Mouse (Mus musculus) liver, adult 2 months (tissue): ENCODE results near the gene Taf1a. TPM values are rescaled to one million over a fixed set of nuclear protein-coding genes. Genes with fewer than 3 reads are reported as not detected.

Experiments used
- DNase-seq: peaks from one replicate; pipeline ENCODE4 v3.0.0-alpha.2; 2011; ENCODE audit warnings: low read depth, low spot score; ENCODE audit errors: extremely low read depth
- H3K27ac ChIP-seq: fragments of 200-500 bp; replicated peaks from 2 replicates; pipeline ENCODE4 v1.5.1; 2012; ENCODE audit warnings: low read depth, mild to moderate bottlenecking, control low read depth, inconsistent platforms, low read length; ENCODE audit not compliant: insufficient read depth
- H3K27me3 ChIP-seq: fragments of 200-500 bp; 2 replicates; pipeline ENCODE4 v1.6.1; 2012; ENCODE audit warnings: mild to moderate bottlenecking, moderate library complexity, low read length, inconsistent platforms; ENCODE audit not compliant: control insufficient read depth, insufficient read depth
- H3K36me3 ChIP-seq: fragments of 200-500 bp; 2 replicates; pipeline ENCODE4 v1.6.1; 2012; ENCODE audit warnings: low read length, inconsistent platforms; ENCODE audit not compliant: control insufficient read depth, insufficient read depth
- H3K4me1 ChIP-seq: fragments of 200-500 bp; 2 replicates; pipeline ENCODE4 v1.6.1; 2011; ENCODE audit warnings: low read length; ENCODE audit not compliant: control insufficient read depth, insufficient read depth
- H3K4me3 ChIP-seq: fragments of 200-500 bp; 2 replicates; pipeline ENCODE4 v1.5.1; 2011; ENCODE audit warnings: low read depth, mild to moderate bottlenecking, control low read depth, low read length, moderate library complexity; ENCODE audit not compliant: insufficient read depth
- H3K79me2 ChIP-seq: fragments of 200-500 bp; 2 replicates; pipeline ENCODE4 v1.6.1; 2012; ENCODE audit warnings: inconsistent platforms, mild to moderate bottlenecking, low read length, moderate library complexity; ENCODE audit not compliant: control insufficient read depth, insufficient read depth
- H3K9ac ChIP-seq: fragments of 200-500 bp; 2 replicates; pipeline ENCODE4 v1.6.1; 2012; ENCODE audit warnings: low read depth, mild to moderate bottlenecking, control low read depth, inconsistent platforms, low read length
- CTCF ChIP-seq: fragments of 200-500 bp; IDR thresholded peaks from 2 replicates; pipeline ENCODE4 v1.5.1; 2011; ENCODE audit warnings: low read depth, low read length, control low read depth
- POLR2A ChIP-seq: fragments of 200-500 bp; IDR thresholded peaks from 2 replicates; pipeline ENCODE4 v1.6.1; 2011; ENCODE audit warnings: low read length, control low read depth; ENCODE audit not compliant: insufficient read depth; ENCODE audit errors: extremely low read depth
- WGBS: fragments of 180-500 bp; shearing (Covaris S2); methylation state at CpG from one replicate; pipeline ENCODE4 v1.1.7; 2018; 5-methylcytosine and 5-hydroxymethylcytosine counted together
- polyA plus RNA-seq: library from polyadenylated mRNA; depleted of rRNA; stranded (reverse); fragments of >200 nt; gene quantifications from 2 replicates; pipeline ENCODE4 v1.2.3, GENCODE M21; 2012; rRNA removed
- total RNA-seq: library from RNA; depleted of rRNA; stranded (reverse); fragments of >200 nt; gene quantifications from 2 replicates; pipeline ENCODE4 v1.2.3, GENCODE M21; 2014; rRNA removed

Gene Taf1a
- total and polyA plus RNA-seq, 2 experiments, result 3.3 to 7.7 TPM

GRCm38 (mm10) chr1:183453066-183453465 lies 64.3 kb downstream of the Taf1a start:
- no peaks in the 10 kb centered on the region for H3K4me1 ChIP-seq
- no peaks in the 10 kb centered on the region for H3K79me2 ChIP-seq
- no peak overlapping the region for H3K4me3 ChIP-seq
- DNase-seq, result no peak
- H3K36me3 ChIP-seq, result no peaks in the 10 kb centered on the region
- WGBS, result 54% methylated on average over 3 of the region's 3 CpGs
- TF ChIP-seq POLR2A, result no peak
- TF ChIP-seq CTCF, result no peak
- no peak overlapping the region for H3K27ac ChIP-seq
- no peaks in the 10 kb centered on the region for H3K27me3 ChIP-seq
- H3K9ac ChIP-seq, result no peak overlapping the region

Other genes with a start within 250 kb of the Taf1a start
- 0.83 and 1.1 TPM in 2 replicates for gene Disp1, start 167.5 kb upstream of the Taf1a start, total RNA-seq
- gene Disp1, start 167.5 kb upstream of the Taf1a start, polyA plus RNA-seq, result 1.9 and 3.4 TPM in 2 replicates
- 8.7 and 10.8 TPM in 2 replicates for gene Aida, start 92.4 kb upstream of the Taf1a start, total RNA-seq
- gene Aida, start 92.4 kb upstream of the Taf1a start, polyA plus RNA-seq, result 3.5 and 3.6 TPM in 2 replicates
- gene Brox, start 91.7 kb upstream of the Taf1a start, total RNA-seq, result 26.7 and 29.5 TPM in 2 replicates
- 7.1 and 8.2 TPM in 2 replicates for gene Brox, start 91.7 kb upstream of the Taf1a start, polyA plus RNA-seq
- gene Mia3, start 19.4 kb upstream of the Taf1a start, total RNA-seq, result 213 and 348 TPM in 2 replicates
- 113 and 118 TPM in 2 replicates for gene Mia3, start 19.4 kb upstream of the Taf1a start, polyA plus RNA-seq
- gene Hhipl2, start 29.2 kb downstream of the Taf1a start, total RNA-seq, result 0.18 and 2.1 TPM in 2 replicates
- 0.10 and 1.9 TPM in 2 replicates for gene Hhipl2, start 29.2 kb downstream of the Taf1a start, polyA plus RNA-seq